Mouse (Mus musculus): ENCODE data around the gene Melk. TPM values are rescaled to one million over a fixed set of nuclear protein-coding genes. Genes with fewer than 3 reads are reported as not detected.
A peak's percentile ranks its signal among the peaks of the same experiment; 100 is the strongest.

Gene Melk
- 1 to 10 TPM in 1 of 4 experiments, under 1 TPM in 2, not detected in 1; 0.20 to 1.2 (median 0.29) TPM for total RNA-seq (2022)

DNA sequence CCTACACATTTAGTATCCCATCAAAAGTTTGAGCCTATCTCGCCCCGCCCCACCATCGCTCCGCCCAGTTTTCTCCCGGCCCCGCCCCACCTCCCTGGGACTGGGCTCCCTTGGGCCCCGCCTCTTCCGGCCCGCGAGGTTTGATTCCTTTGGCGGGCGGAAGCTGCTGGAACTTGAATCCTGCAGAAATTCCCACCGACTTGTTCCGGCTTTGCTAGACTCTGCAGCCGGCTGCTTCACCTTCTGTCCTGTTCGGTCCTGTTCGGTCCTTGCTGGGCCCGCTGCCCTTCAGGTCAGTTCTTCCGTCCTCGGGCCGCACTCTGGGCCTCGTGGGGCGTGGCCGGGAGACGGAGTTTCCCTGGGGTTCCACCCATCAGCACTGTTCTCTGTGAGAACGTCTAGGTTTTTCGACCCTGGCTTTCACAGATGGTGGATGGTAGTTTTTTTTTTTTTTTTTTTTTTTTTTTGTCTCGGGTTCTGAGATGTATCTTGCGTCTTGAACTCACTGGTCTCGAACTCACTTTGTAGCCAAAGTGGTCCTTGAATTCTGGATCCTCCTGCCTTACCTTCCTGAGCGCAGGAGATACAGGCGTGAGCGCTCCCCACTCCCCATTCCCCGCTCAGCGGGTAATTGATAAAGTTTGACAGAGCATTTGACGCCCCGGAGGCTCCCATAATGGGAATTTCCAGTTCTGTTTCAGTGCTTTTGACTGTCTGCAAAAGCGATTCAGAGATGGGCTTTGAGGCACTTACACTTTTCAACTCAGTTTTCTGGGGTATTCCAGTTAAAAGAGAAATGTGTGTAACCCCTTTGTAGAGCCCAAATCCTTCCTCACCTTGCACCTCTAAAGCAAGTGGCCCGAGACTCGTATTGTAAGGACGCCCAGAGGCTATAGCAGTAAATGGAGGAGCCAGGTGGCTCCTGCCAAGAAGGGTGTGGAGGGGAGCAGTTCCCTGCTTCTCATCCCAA is at the start of gene Melk:
TSS of gene Melk (plus strand) at position 96 of the 970 bp plus-strand sequence.
- no peak for DNase-seq (ENCODE audit: low spot score in 2 of 2)

- no peak for DNase-seq (ENCODE audit: low spot score in 2 of 2)
These were observed 49.2 kb upstream of the Melk start for GRCm38 (mm10) chr4:44251521-44251920.

DNA sequence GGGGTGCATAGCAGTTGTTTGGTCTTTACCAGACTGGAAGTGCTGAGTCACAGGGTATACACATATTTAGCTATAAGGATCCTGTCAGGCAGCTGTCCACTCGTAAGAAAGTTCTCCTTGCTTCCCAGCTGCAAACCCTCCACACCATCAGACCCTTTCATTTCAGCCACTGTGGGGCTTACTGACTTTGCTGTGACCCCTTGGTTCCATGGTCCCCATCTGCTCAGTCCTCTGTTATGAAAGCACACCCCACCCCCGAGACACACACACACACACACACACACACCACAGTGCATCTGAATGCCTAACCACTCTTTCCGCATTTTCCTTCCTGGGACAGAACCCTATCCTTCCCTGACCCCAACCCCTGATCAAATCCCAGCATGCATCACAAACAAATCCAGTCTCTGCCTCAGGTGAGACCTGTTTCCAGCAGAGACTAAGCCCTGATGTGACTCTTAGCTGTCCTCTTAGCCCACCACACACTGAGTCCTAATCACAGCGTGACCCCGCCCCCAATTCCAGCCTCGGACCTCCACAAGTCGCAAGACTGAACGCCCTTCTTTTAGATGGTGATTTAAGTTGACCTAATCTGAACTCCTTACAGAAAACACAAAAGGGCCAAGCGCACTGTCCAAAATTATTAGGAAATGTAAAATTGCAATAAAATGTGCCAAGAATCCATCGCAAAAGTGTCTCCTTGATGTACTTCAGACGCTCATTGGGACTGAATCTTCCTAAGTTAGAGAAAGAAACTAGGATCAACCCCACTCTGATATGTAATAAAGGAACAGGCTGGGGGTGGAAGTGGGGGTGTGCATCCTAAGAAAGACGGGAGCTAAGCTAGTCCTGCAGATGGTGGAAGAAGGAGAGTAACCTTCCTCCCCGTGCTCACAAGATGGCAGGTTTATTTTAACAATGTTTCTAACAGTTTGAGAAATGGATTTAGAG is 48.4 kb upstream of the Melk start:
- no peak for DNase-seq (ENCODE audit: low spot score in 2 of 2)

- DNase-seq (ENCODE audit: low spot score in 2 of 2) = no peak
These were observed 47.5 kb upstream of the Melk start for GRCm38 (mm10) chr4:44253191-44253590.

DNA sequence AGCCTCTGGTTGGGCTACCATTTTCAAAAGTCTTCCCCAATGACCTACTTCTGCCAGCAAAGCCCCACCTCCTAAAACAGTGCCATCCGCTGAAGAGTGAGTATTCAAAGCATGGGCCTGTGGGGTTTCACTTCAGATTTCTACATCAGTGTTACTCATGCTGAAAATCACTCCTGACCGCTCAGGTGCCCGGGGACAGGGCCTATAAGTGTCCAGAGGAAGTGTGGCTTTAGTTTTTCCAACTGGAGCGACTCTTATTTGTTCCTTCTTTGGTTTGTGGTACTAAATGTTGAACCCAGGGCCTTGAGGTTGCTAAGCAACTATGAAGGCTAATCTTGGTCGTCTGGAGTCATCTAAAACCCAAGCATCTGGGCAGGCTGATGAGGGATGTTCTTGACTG is 46.1 kb upstream of the Melk start:
- DNase-seq (ENCODE audit: low spot score in 2 of 2) = no peak

DNA sequence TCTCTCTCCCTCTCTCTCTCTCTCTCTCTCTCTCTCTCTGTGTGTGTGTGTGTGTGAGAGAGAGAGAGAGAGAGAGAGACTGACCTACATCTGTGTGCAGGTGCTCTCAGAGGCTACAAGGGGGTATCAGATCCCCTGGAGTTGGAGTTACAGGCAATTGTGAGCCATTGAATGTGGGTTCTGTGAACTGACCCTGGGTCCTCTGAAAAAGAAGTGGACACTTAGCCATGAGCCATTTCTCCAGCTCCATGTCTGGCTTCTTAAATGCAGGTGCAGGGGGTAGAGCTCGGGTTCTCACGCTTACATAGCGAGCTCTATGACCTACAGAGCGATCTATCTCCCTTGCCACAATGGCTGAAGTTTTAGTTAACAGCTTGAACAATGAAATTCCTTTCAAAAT is 41.5 kb upstream of the Melk start:
- DNase-seq (ENCODE audit: low spot score in 2 of 2) = no peak

DNA sequence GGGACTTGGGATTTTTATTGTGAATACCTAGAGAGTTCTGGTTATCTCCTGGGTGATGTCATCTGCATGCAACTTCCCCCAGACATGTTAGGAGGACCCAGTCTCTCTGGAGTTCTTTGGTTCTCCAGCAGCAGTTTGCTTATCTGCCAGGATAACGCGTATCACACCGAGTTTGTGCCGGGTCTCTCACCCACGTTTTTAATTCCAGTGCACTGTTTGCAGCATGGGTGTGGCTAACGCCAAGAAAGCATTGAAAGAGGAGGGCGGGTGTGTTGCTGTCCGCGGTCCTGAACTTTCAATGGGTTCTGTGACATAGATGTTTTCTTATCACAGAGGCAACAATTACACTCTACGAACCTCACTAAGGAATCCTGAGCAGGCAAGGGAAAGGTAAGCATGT is 40.4 kb upstream of the Melk start:
- DNase-seq (ENCODE audit: low spot score in 2 of 2) = no peak

DNA sequence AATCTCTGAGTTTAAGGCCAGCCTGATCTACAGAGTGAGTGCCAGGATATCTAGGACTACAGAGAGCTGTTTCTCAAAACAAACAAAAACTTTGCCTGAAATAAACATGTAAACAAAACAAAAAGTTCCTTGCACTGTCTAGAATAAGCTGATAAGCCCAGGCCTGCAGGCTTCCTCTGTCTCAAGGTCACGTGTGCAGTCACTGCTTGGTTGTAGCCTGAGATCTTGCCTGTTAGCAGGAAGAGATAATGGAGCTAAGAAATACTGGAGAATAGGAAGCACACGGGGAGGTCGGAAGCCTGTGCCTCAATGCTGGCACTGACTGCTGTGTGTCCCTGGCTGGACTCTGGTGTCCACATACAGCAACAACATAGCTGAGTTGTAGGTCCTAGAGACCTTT is 35.2 kb upstream of the Melk start:
- no peak for DNase-seq (ENCODE audit: low spot score in 2 of 2)

GRCm38 (mm10) chr4:44267437-44267836 is 33.2 kb upstream of the Melk start:
- no peak for DNase-seq (ENCODE audit: low spot score in 2 of 2)

DNA sequence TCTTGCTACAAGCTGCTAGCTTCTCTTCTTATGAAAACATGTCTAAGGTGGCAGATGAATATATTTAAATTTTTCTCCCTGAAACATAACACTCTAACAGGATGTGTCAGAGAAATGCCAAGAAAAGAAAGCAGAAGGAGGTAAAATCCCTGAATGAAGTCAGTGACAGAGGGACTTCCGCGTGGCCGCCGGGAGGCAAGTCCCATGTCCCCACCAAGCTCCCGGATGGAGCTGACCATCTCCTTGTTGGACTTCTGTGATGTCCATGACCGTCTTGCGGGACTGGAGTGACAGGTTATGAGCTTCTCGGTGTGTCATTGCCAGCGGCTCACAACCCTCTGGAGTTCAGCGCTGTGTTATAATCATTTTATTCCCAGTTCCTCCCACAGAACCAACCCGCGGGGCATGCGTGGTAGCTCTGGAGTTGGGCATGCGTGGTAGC is 31.3 kb upstream of the Melk start:
- no peak for DNase-seq (ENCODE audit: low spot score in 2 of 2)

- DNase-seq (ENCODE audit: low spot score in 2 of 2) = no peak
These were observed 29.5 kb upstream of the Melk start for GRCm38 (mm10) chr4:44271134-44271533.

DNA sequence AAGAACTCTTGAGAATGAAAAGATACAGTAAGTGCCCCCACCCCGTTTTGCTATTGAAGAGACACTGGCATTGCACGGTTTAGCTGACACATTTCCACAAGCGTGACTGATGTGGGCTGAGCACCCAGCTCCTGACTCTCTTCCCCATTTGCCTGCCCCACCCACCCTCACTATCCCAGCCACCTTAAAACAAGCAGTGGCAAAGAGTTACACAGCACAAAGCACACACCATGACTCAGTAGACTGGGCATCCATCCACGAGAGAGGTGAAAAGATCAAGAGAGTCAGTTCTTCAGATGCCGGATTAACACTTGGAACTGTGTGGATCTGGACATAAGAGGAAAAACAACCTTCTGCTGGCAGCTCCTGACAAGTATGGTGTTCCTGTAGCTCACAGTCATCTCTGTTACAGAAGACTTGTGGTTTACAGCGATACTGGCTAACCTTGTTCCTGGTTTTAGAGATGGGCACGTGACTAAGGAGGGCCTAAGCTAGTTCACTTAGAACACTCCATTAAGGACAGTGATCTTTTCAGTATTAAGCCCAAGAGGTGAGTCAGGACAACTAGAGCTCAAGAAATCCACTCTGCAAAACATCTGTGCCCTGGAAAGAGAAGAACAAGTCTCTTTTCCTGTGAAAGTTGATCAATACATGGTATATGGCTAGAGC is 18.9 kb upstream of the Melk start:
- DNase-seq (ENCODE audit: low spot score in 2 of 2) = no peak

DNA sequence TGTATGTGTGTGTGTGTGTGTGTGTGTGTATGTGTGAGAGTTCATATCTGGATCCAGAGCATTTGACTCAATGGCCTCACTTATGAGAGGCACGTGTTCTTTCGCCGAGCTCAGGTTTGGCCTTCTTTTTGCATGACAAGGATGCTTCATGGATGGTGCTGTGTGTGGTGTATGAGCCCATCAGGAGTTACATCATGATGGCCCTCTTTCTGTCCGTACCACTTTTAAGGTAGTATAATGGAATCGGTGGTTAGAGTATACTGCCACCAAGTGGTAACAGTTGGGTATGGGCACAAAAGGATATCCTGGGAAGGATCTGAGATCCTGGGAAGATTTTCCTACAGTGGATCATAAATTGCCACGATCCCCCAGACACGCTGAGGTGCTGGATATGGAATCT is 8.1 kb upstream of the Melk start:
- DNase-seq (ENCODE audit: low spot score in 2 of 2) = peak; percentile 54 to 65

- no peak for DNase-seq (ENCODE audit: low spot score in 2 of 2)
These were observed 4.8 kb upstream of the Melk start for GRCm38 (mm10) chr4:44295837-44296236.

DNA sequence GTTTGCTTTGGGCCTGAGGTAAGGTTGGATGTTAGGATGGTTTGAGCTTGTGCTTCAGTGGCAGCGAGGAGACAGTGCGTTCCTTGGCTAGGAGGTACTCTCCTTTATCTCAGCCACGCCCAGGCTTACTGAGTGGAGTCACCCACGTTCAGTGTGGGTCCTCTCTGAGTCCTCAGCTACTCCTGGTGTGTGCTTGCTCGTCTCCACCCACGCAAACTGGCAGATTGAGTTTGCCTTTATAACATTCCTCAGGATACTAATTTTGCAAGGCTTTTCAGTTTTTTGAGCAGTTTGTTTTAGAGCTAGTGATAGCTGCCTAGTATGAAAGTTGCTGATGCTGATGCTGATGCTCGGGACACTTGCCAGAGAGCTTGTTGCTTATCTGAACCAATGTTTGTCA is 5.9 kb downstream of the Melk start:
- DNase-seq (ENCODE audit: low spot score in 2 of 2) = no peak

- no peak for DNase-seq (ENCODE audit: low spot score in 2 of 2)
These were observed 9.8 kb downstream of the Melk start for GRCm38 (mm10) chr4:44310429-44310828.

- DNase-seq (ENCODE audit: low spot score in 2 of 2) = no peak
These were observed 10.2 kb downstream of the Melk start for GRCm38 (mm10) chr4:44310911-44311310.

DNA sequence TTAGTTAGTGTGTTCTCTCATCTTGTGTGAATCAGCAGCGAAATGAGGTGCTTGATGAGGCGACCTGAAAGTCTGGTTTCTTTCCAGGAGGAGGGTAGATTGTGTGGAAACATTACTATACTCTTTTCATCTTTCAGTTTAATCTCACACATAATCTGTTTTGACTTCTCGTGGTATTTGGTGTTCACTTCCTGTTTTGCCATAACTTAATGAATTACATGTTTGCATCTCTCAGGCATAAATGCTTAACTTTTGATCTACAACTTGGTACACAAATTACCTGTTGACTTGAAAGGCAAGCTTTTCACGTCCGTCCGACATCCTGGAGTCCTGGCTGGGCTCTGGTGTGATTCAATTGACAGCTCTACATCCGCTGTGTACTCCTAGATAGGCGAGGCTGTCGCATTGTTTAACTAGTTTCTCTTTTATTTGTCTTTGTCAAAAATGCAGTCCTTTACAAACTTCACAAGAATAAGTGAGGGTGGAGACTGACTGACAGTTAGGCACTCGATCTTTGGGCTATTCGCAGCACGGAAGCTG is 15.7 kb downstream of the Melk start:
- no peak for DNase-seq (ENCODE audit: low spot score in 2 of 2)

DNA sequence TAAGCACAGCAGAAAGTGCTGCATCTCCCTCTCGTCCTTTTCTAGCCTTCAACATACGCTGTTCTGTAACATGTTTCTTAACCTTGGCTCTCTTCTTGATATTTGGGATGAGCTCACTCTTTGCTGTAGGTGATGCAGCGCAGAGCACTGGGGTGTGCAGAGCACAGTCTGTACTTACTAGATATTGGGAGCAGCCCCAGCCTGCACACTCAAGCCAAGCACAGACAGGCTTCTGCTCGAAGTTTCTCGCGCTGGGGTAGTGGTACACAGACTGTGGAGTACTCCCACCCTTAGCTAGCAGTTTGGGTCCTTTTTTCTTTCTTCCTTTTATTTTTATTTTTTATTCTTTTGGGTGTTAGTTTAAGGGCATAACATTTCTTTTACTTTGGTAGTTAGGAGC is 19.8 kb downstream of the Melk start:
- no peak for DNase-seq (ENCODE audit: low spot score in 2 of 2)

GRCm38 (mm10) chr4:44322124-44322523 is 21.4 kb downstream of the Melk start:
- no peak for DNase-seq (ENCODE audit: low spot score in 2 of 2)

DNA sequence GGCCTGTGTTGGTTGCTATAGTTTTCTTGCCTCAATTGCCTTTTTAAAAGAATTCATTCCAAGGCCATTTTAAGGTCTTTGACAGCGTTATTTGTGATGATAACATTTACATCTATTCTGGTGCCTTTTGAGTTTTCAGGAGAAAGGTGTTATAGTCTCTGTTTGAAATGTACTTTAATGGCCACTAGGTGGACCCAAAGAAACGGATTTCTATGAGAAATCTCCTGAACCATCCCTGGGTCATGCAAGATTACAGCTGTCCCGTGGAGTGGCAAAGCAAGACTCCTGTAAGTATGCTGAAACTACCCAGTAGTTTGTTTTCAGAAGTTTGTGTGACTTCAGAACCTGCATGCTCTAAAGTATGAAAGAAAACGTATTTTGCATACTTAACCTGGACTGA is 24.8 kb downstream of the Melk start:
- DNase-seq (ENCODE audit: low spot score in 2 of 2) = no peak
